Mouse (Mus musculus) left cerebral cortex, adult 2 months (tissue): ENCODE measurements around the gene Ttc28. TPM values are rescaled to one million over a fixed set of nuclear protein-coding genes. Genes with fewer than 3 reads are reported as not detected.

ENCODE experiments used
- DNase-seq, 2 experiments: peaks; one replicate each; pipeline ENCODE4 v3.0.0; 2021 to 2022; ENCODE audit warnings: low spot score in 2 of 2, mixed read lengths in 1 of 2; ENCODE audit errors: extremely low spot score in 1 of 2
- H3K27ac ChIP-seq: fragments of 200-600 bp; 2 replicates; pipeline ENCODE4 v1.8.1; 2022
- H3K4me3 ChIP-seq: fragments of 200-600 bp; 2 replicates; pipeline ENCODE4 v1.8.1; 2022
- CTCF ChIP-seq: fragments of 200-600 bp; IDR thresholded peaks from 2 replicates; pipeline ENCODE4 v1.8.1; 2022; ENCODE audit warnings: antibody characterized with exemption, mild to moderate bottlenecking, moderate library complexity
- intact Hi-C: fragments of 180-260 bp; cut with DNase I; formaldehyde crosslinking; loops from one replicate; pipeline ENCODE4 v1.15.1; 2025
- total RNA-seq, 2 experiments: library from RNA; stranded (reverse); gene quantifications; 2 replicates each; pipeline ENCODE4 v1.2.3; 2021

Gene Ttc28
- total RNA-seq, 2 experiments from 2014 or later: 12.0 to 12.8 TPM

GRCm38 (mm10) chr5:110998298-110998697 lies 118.7 kb downstream of the Ttc28 start:
- no peak for TF ChIP-seq CTCF
- Histone ChIP-seq H3K4me3 (no peak overlapping the region), H3K27ac (no peak overlapping the region)
- no peak for DNase-seq
- intact Hi-C loops: no loop called here

- Histone ChIP-seq H3K27ac (no peak overlapping the region), H3K4me3 (no peak overlapping the region)
- intact Hi-C loops: no loop called here
- no peak for DNase-seq
- TF ChIP-seq CTCF: no peak; the same call in 1 of the 2 replicates
Observed at GRCm38 (mm10) chr5:111000953-111001352, 121.3 kb downstream of the Ttc28 start.

GRCm38 (mm10) chr5:111003220-111003619 lies 123.6 kb downstream of the Ttc28 start:
- DNase-seq: no peak
- H3K27ac ChIP-seq: no peak overlapping the region
- TF ChIP-seq CTCF: no peak
- H3K4me3 ChIP-seq: no peak overlapping the region
- intact Hi-C loops: no loop called here

GRCm38 (mm10) chr5:111003750-111004149 lies 124.1 kb downstream of the Ttc28 start:
- TF ChIP-seq CTCF: no peak
- H3K27ac ChIP-seq: no peak overlapping the region
- no peak overlapping the region for H3K4me3 ChIP-seq
- no peak for DNase-seq
- intact Hi-C loops: no loop called here

GRCm38 (mm10) chr5:111006272-111007135 lies 126.9 kb downstream of the Ttc28 start:
- no peak overlapping the region for H3K27ac ChIP-seq
- TF ChIP-seq CTCF: no peak
- DNase-seq: no peak
- H3K4me3 ChIP-seq: no peak overlapping the region
- intact Hi-C loops: no loop called here

GRCm38 (mm10) chr5:111007136-111007500 lies 127.5 kb downstream of the Ttc28 start:
- intact Hi-C loops: no loop called here
- Histone ChIP-seq H3K27ac (no peak overlapping the region), H3K4me3 (no peak overlapping the region)
- TF ChIP-seq CTCF: no peak
- no peak for DNase-seq

- intact Hi-C loops: no loop called here
- no peak for DNase-seq
- TF ChIP-seq CTCF: no peak
- H3K4me3 ChIP-seq: no peak overlapping the region
- H3K27ac ChIP-seq: no peak overlapping the region
Observed at GRCm38 (mm10) chr5:111007900-111008299, 128.3 kb downstream of the Ttc28 start.

- Histone ChIP-seq H3K4me3 (no peak overlapping the region), H3K27ac (no peak overlapping the region)
- intact Hi-C loops: no loop called here
- no peak for DNase-seq
- no peak for TF ChIP-seq CTCF
Observed at GRCm38 (mm10) chr5:111008431-111008830, 128.8 kb downstream of the Ttc28 start.

GRCm38 (mm10) chr5:111011271-111011670 lies 131.7 kb downstream of the Ttc28 start:
- DNase-seq: no peak
- TF ChIP-seq CTCF: no peak; the same call in 1 of the 2 replicates
- no peak overlapping the region for H3K4me3 ChIP-seq
- intact Hi-C loops: no loop called here
- no peak overlapping the region for H3K27ac ChIP-seq

- DNase-seq: no peak
- intact Hi-C loops: no loop called here
- H3K27ac ChIP-seq: no peak overlapping the region
- H3K4me3 ChIP-seq: no peak overlapping the region
- TF ChIP-seq CTCF: no peak
Observed at GRCm38 (mm10) chr5:111012064-111012463, 132.5 kb downstream of the Ttc28 start.

- no peak for DNase-seq
- Histone ChIP-seq H3K4me3 (no peak overlapping the region), H3K27ac (no peak overlapping the region)
- intact Hi-C loops: no loop called here
- no peak for TF ChIP-seq CTCF
Observed at GRCm38 (mm10) chr5:111012587-111012986, 133.0 kb downstream of the Ttc28 start.

GRCm38 (mm10) chr5:111014960-111015359 lies 135.4 kb downstream of the Ttc28 start:
- no peak for DNase-seq
- no peak overlapping the region for H3K27ac ChIP-seq
- no peak for TF ChIP-seq CTCF
- intact Hi-C loops: no loop called here
- H3K4me3 ChIP-seq: no peak overlapping the region

GRCm38 (mm10) chr5:111017319-111017718 lies 137.7 kb downstream of the Ttc28 start:
- H3K4me3 ChIP-seq: no peak overlapping the region
- intact Hi-C loops: no loop called here

More at GRCm38 (mm10) chr5:111017319-111017718, 137.7 kb downstream of the Ttc28 start:
- TF ChIP-seq CTCF: no peak
- DNase-seq: no peak
- H3K27ac ChIP-seq: no peak overlapping the region
